Mouse (Mus musculus): ENCODE results near the gene Gstt4. TPM values are rescaled to one million over a fixed set of nuclear protein-coding genes. Genes with fewer than 3 reads are reported as not detected.
A peak's percentile ranks its signal among the peaks of the same experiment; 100 is the strongest.
"Not testable (repeated sequence)": the region's sequence is repeated elsewhere in the genome, so short reads cannot be mapped to it uniquely, and the experiment has no call there.

Gene Gstt4
- total RNA-seq, 2 experiments from 2014 or later, result not detected

DNA sequence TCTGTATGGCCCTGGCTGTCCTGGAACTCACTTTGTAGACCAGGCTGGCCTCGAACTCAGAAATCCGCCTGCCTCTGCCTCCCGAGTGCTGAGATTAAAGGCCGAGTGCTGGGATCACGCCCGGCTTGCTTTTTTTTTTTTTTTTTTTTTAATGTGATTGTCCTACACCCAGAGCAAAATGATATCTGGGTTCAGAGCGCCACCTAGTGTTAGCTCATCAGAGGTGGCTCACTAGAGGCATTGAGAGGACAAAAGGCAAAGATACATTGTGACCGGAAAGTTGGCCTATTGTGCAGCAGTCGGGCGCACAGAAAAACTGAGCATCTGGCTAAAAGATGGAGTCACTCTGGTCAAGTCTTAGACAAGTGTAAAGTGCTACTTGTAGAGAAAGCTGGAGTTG is 31.1 kb upstream of the Gstt4 start:
- intact Hi-C loops (cut with DNase I), result loop anchor here (1.0 to 2.0 kb wide), 3 partner anchors 109 to 267 kb away; no protein-coding TSS in a partner anchor
- no peak overlapping the region for H3K27ac ChIP-seq
- H3K4me3 ChIP-seq, result no peak overlapping the region
- DNase-seq (ENCODE audit: extremely low spot score in 1 of 2, low spot score in 2 of 2), result peak; percentile 81 to 85
- TF ChIP-seq CTCF (IDR thresholded peaks at IDR 0.05), result peak; percentile 73

DNA sequence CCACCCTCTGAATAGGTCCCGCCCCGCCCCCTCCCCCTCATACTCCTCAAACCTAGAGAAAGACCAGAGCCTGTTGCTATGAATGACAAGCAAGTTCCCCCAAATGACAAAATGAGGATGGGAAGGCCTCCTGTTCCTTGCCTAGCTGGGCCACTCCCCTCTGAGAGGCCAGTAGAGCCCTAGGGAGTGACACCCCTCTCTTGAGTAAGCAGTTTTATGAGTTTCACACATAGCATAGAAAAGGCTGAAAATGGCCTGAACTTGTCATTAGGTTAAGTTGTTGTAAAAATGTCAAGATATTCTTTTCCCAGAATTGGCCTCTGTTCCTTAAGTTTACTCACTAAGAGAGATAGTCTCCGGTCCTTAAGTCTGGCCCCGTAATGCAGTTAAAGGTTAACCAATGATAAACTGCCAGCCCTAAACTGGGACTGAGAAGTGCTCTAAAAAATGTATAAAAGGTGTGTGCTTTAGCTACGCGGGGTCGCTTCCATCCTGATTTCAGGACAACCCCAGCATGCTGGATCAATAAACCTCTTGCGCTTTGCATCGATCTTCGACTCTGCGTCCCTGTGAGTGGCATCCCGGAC is 30.3 kb upstream of the Gstt4 start:
- no peak for DNase-seq (ENCODE audit: extremely low spot score in 1 of 2, low spot score in 2 of 2)
- intact Hi-C loops (cut with DNase I), result loop anchor here (1.0 to 2.0 kb wide), 3 partner anchors 108 to 266 kb away; no protein-coding TSS in a partner anchor
- Histone ChIP-seq H3K27ac (no peak overlapping the region), H3K4me3 (no peak overlapping the region)
- no peak for TF ChIP-seq CTCF (IDR thresholded peaks at IDR 0.05)

DNA sequence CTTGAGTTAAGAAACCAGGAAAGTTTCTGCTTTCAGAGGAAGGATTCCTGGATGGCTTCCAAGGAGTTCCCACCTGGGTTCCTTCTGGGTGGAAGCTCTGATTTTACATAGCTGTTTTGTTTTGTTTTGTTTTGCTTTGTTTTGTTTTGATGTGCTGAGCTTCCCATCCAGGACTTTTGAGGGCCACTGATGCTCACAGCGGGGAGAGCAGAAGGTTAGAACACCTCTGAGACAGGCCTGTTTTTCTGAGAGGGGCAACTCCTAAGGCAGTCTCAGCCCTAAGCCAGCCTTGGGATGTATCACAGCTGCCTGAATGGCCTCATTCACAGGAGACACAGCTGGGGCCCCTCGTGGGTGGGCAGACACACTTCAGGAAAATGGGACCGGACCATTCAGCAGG is 29.3 kb upstream of the Gstt4 start:
- intact Hi-C loops (cut with DNase I), result loop anchor here (2.0 kb wide), 1 partner anchor 217 kb away; no protein-coding TSS in a partner anchor
- H3K4me3 ChIP-seq, result no peak overlapping the region
- DNase-seq (ENCODE audit: extremely low spot score in 1 of 2, low spot score in 2 of 2), result no peak
- no peak overlapping the region for H3K27ac ChIP-seq
- no peak for TF ChIP-seq CTCF (IDR thresholded peaks at IDR 0.05)

DNA sequence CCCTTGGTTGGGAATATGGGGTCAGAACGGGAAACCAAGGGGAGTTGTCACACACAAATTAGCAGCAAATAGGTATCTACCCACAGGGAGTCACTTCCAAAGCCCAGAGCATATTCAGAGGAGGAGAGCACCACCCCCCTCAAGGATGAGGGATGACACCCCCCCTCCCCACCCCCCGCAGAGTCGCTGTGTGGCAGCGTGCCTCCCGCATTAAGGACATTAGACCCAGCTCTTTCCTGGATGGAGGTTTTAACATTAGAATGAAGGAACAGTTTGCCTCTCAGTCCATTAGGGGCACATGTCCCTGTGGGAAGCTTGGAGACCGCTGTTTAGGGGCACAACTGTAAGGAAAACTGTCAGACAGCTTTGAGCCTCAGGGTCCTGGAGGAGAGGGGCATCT is 28.7 kb upstream of the Gstt4 start:
- Histone ChIP-seq H3K4me3 (no peak overlapping the region), H3K27ac (no peak overlapping the region)
- TF ChIP-seq CTCF (IDR thresholded peaks at IDR 0.05), result no peak
- no peak for DNase-seq (ENCODE audit: extremely low spot score in 1 of 2, low spot score in 2 of 2)
- intact Hi-C loops (cut with DNase I), result no loop called here

DNA sequence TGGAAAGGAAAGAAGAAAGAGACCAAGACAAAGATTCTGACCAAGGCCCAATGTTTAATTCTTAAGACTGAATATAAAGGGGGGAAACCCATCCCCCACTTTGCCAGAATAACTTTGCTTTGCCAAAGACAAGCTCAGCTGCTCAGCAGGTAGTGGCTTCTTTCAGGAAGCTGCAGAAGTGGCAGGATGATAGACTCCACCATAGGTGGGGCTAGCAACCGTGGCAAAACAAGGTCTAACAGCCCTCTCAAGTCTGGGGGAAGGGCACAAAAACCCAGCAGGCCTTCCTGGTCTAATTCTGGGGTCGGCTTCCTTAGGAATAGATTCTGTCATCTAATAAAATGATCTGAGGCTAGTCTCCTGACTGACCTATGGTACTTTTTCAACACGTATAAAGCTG is 26.0 kb upstream of the Gstt4 start:
- no peak for TF ChIP-seq CTCF (IDR thresholded peaks at IDR 0.05)
- intact Hi-C loops (cut with DNase I), result no loop called here
- Histone ChIP-seq H3K4me3 (no peak overlapping the region), H3K27ac (no peak overlapping the region)
- no peak for DNase-seq (ENCODE audit: extremely low spot score in 1 of 2, low spot score in 2 of 2)

DNA sequence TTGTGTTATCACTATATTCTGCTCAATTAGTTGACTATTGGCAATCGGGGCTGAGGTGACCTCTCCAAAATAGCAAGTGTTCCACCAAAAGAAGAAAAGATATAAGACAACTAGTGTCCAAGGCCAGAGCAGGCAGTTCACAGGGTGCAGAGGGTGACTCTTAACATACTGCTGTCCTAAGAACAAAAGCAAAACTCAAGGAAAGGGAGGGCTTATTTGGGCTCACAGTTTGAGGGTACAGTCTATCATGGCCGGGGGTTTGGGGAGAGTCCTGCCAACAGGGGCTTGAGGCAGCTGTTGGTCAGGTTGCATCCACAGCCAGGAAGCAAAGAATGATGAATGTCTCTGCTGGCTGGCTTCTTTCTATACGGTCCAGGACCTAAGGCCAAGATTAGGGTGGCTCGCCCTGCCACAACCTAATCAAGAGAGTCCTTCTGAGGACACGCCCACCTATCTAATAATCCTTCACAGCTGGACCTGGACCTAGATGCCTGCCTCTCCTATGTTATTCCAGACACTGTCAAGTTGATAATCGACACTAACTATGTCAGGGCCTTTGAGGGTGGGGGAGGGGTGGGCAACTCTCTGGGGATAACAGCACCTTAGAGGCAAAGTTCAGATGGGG is 23.1 kb upstream of the Gstt4 start:
- DNase-seq (ENCODE audit: extremely low spot score in 1 of 2, low spot score in 2 of 2), result no peak
- H3K4me3 ChIP-seq, result no peak overlapping the region
- intact Hi-C loops (cut with DNase I), result no loop called here
- H3K27ac ChIP-seq, result no peak overlapping the region
- no peak for TF ChIP-seq CTCF (IDR thresholded peaks at IDR 0.05)

DNA sequence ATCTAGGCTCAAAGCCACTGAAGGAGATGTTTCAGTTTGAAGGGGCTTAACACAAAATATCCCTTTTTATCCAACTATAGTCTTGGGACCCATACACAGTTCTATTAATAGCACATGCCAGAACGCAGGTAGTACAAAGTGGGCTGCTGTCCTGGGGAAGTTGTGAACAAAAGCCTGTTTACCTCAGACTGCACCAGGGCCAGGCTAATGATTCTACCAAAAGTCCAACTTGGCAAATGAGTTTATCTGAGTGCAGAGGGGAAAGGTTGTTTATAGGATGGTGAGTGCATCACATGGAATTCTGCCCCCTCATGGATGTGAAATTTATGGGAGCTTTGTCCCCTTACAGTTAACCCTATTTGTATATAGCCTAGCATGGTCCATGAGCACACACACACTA is 22.5 kb upstream of the Gstt4 start:
- intact Hi-C loops (cut with DNase I), result no loop called here
- no peak for DNase-seq (ENCODE audit: extremely low spot score in 1 of 2, low spot score in 2 of 2)
- no peak overlapping the region for H3K27ac ChIP-seq
- no peak for TF ChIP-seq CTCF (IDR thresholded peaks at IDR 0.05)
- no peak overlapping the region for H3K4me3 ChIP-seq

DNA sequence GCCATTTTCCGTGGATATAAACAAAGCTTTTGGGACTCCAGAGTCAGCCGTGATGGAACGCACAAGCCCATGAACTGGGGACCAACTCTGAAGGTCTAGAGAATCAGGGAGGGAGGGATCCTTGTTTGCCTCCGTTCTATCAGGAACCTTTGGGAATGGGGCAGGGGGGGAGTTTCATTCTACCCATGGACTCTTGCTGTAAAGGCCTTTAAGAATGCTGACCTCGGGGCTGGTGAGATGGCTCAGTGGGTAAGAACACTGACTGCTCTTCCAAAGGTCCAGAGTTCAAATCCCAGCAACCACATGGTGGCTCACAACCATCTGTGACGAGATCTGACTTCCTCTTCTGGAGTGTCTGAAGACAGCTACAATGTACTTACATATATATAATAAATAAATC is 21.6 kb upstream of the Gstt4 start:
- H3K4me3 ChIP-seq; DNase-seq (ENCODE audit: extremely low spot score in 1 of 2, low spot score in 2 of 2); H3K27ac ChIP-seq; intact Hi-C loops (cut with DNase I): not testable (repeated sequence)

DNA sequence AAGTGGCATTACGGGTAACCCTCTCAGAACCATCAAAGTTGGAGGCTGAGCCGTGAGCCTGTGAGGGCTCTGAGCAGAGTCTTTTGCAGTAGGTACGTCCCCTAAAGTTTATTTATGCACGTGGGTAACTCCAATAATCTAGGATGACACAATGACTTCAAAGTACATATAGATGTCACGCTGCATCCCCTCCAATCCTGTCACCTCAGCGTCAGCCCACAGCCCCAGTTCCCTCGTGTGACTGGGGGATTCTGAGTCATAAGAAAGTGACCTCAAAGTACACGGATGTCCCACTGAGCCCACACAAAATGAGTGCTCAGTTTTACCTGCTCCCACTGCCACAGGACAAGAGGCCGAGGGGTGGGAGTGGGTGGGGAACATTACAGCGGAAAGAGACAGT is 16.7 kb upstream of the Gstt4 start:
- TF ChIP-seq CTCF (IDR thresholded peaks at IDR 0.05), result no peak
- Histone ChIP-seq H3K27ac (no peak overlapping the region), H3K4me3 (no peak overlapping the region)
- DNase-seq (ENCODE audit: extremely low spot score in 1 of 2, low spot score in 2 of 2), result no peak
- intact Hi-C loops (cut with DNase I), result loop anchor here (5.0 kb wide), 1 partner anchor 252 kb away; the partner anchor contains the start of gene Ggt5

DNA sequence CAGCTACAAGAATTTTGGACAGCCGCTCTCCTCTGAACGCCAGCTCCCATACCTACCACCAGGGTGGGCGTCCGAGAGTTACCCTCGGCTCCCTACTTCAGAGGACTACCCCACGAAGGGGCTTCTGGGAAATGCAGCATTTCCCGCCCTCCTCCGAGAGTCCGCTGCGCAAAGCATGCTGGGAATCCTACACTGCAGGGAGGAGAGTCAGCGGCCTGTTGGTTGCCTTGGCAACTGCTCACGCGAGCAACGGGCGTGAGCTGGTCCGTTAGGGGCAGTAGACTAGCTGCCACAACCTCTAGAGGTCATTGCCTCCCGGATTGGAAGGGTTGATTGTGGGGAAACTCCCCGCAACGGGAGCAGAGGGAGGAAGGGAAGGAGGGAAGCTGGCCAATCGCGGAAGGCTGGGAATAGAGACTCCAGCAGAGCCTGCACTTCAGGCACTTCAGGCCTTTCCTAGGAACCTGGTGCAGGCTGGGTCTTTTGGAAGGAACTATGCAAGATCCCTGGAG is 15.0 kb upstream of the Gstt4 start, which contains the start of gene Gstt2:
Gstt2 (minus strand) TSS at position 177 of the 512 bp plus-strand sequence.
- intact Hi-C loops (cut with DNase I), result loop anchor here (1.0 to 5.0 kb wide), 2 partner anchors 73 to 250 kb away; partner anchors contain the start of genes Cabin1 and Ggt5
- H3K4me3 ChIP-seq, result peak within 1 kb of the TSS; percentile 63

DNA sequence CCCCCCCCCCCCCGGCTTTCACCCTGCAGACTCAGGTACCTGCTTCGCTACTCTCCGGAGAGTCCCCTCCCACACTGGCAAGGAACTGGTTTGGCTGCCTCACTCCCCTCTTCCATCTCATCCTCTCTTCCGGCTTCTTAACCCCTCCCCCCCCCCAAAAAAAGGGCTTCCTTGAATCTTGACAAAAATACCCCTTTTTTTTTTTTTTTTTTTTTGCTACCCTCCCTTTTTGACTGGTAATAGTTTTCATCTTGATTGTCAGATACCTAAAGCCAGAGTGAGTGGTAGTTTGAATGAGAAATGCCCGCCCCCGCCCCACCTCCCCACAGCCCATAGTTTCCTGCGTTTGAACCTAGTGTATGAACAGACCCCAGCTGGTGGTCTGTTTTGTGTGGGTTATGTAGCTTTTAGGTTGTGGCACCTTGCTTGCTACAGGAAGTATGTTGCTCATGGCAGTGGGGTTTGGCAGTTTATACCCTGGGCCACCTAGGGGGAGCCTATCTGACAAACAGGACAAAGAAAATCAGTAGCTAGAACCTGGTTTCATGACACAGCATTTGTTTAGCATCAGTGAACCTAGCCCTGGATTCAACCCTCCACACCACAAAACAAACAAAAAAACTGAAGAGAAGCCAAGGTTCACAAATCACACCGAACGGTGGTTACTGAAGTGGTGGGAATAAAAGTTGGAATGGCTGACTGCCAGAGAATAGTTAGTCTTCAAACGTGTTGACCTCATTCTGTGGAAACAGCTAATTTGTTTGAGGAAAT is 13.6 kb upstream of the Gstt4 start:
- H3K4me3 ChIP-seq, result no peak overlapping the region
- TF ChIP-seq CTCF (IDR thresholded peaks at IDR 0.05), result no peak; the same call in 1 of the 2 replicates
- DNase-seq (ENCODE audit: extremely low spot score in 1 of 2, low spot score in 2 of 2), result no peak
- H3K27ac ChIP-seq, result no peak overlapping the region; the same call in 1 of the 2 replicates
- intact Hi-C loops (cut with DNase I), result loop anchor here (5.0 kb wide), 1 partner anchor 249 kb away; the partner anchor contains the start of gene Ggt5

More for the DNA sequence above, 15.0 kb upstream of the Gstt4 start, which contains the start of gene Gstt2:
- peak; percentile 35 for TF ChIP-seq CTCF (IDR thresholded peaks at IDR 0.05)
- DNase-seq (ENCODE audit: extremely low spot score in 1 of 2, low spot score in 2 of 2), result peak; percentile 89 to 92
- H3K27ac ChIP-seq, result peak within 1 kb of the TSS; percentile 95

Data from left cerebral cortex, adult 2 months (tissue).